Mouse (Mus musculus) liver, embryonic 16.5 days (tissue): ENCODE measurements around the gene Rnf213. TPM values are rescaled to one million over a fixed set of nuclear protein-coding genes. Genes with fewer than 3 reads are reported as not detected.

Experiments
- ATAC-seq: fragments of 200-750 bp; cut with Nextera tagmentation; 2 replicates; pipeline ENCODE4 v1.8.0; 2017; ENCODE audit warnings: low read depth, mild to moderate bottlenecking, moderate number of reproducible peaks, moderate library complexity
- H3K27ac ChIP-seq: fragments of 300-500 bp; sonication (generic); 2 replicates; pipeline ENCODE4 v1.5.1; 2014; ENCODE audit warnings: mild to moderate bottlenecking, low read length
- H3K27me3 ChIP-seq: fragments of 300-500 bp; sonication (generic); 2 replicates; pipeline ENCODE4 v1.6.1; 2014; ENCODE audit warnings: low read depth, low read length, mixed read lengths; ENCODE audit not compliant: control insufficient read depth, insufficient read depth
- H3K36me3 ChIP-seq: fragments of 300-500 bp; sonication (generic); 2 replicates; pipeline ENCODE4 v1.6.1; 2014; ENCODE audit warnings: mild to moderate bottlenecking; ENCODE audit not compliant: control insufficient read depth, insufficient read depth
- H3K4me1 ChIP-seq: fragments of 300-500 bp; sonication (generic); 2 replicates; pipeline ENCODE4 v1.6.1; 2014; ENCODE audit warnings: low read depth, low read length, mixed read lengths; ENCODE audit not compliant: control insufficient read depth
- H3K4me2 ChIP-seq: fragments of 300-500 bp; sonication (generic); 2 replicates; pipeline ENCODE4 v1.6.1; 2014; ENCODE audit warnings: low read depth, low read length, mixed read lengths
- H3K4me3 ChIP-seq: fragments of 300-500 bp; sonication (generic); 2 replicates; pipeline ENCODE4 v1.5.1; 2014; ENCODE audit warnings: low read depth, mild to moderate bottlenecking, low read length
- H3K9ac ChIP-seq: fragments of 300-500 bp; sonication (generic); 2 replicates; pipeline ENCODE4 v1.6.1; 2014; ENCODE audit warnings: low read depth, low read length
- H3K9me3 ChIP-seq: fragments of 300-500 bp; sonication (generic); replicated peaks from 2 replicates; pipeline ENCODE4 v1.6.1; 2016; ENCODE audit warnings: low read length; ENCODE audit not compliant: control insufficient read depth
- WGBS: fragments of 180-500 bp; shearing (Covaris S2); extraction: QIAGEN DNeasy Blood & Tissue Kit; methylation state at CpG from one replicate; pipeline ENCODE4 v1.1.7; 2014; ENCODE audit not compliant: insufficient replicate concordance; 5-methylcytosine and 5-hydroxymethylcytosine counted together
- microRNA counts: library from miRNA; unstranded; fragments of <30 nt; microRNA quantifications from one replicate; lab custom pipeline; 2016
- microRNA-seq: library from miRNA; unstranded; fragments of <30 nt; microRNA quantifications from one replicate; pipeline ENCODE4, GENCODE M21; 2016
- polyA plus RNA-seq: library from polyadenylated mRNA; unstranded; fragments of >200 nt; fragmentation: Nextera tagmentation; extraction: Ambion mirVana; gene quantifications from 2 replicates; pipeline ENCODE4 v1.2.1, GENCODE M21; 2015

The Rnf213 gene
- polyA plus RNA-seq, 1 experiment from 2014 or later, result 3.3 TPM

GRCm38 (mm10) chr11:119523392-119523791 is 130.5 kb downstream of the Rnf213 start:
- no peaks in the 10 kb centered on the region for H3K27me3 ChIP-seq
- no peak overlapping the region for H3K4me3 ChIP-seq
- no peak overlapping the region for H3K4me2 ChIP-seq
- no peaks in the 10 kb centered on the region for H3K36me3 ChIP-seq
- H3K9ac ChIP-seq, result no peak overlapping the region
- H3K27ac ChIP-seq, result no peak overlapping the region
- H3K4me1 ChIP-seq, result peaks cover 3% of the 10 kb centered on the region
- WGBS, result 64% methylated on average over 3 of the region's 3 CpGs
- H3K9me3 ChIP-seq, result no peaks in the 10 kb centered on the region
- ATAC-seq, result no peak

GRCm38 (mm10) chr11:119524545-119524949 is 131.6 kb downstream of the Rnf213 start:
- Histone ChIP-seq H3K27me3 (no peaks in the 10 kb centered on the region), H3K4me3 (peak overlapping the region; percentile 52), H3K4me2 (peak overlapping the region; percentile 73), H3K36me3 (no peaks in the 10 kb centered on the region), H3K27ac (no peak overlapping the region), H3K9me3 (no peaks in the 10 kb centered on the region), H3K9ac (no peak overlapping the region; the same call in 1 of the 2 replicates), H3K4me1 (peaks cover 3% of the 10 kb centered on the region)
- ATAC-seq, result peak; percentile 92
- 3% methylated on average over 33 of the region's 33 CpGs for WGBS

- WGBS, result 62% methylated on average over 14 of the region's 14 CpGs
- Histone ChIP-seq H3K4me2 (no peak overlapping the region), H3K36me3 (no peaks in the 10 kb centered on the region), H3K9me3 (no peaks in the 10 kb centered on the region), H3K4me1 (peaks cover 3% of the 10 kb centered on the region), H3K9ac (no peak overlapping the region), H3K4me3 (no peak overlapping the region), H3K27me3 (no peaks in the 10 kb centered on the region), H3K27ac (no peak overlapping the region)
- no peak for ATAC-seq
Measured at GRCm38 (mm10) chr11:119526068-119526966, 133.4 kb downstream of the Rnf213 start.

GRCm38 (mm10) chr11:119528930-119529329 is 136.0 kb downstream of the Rnf213 start:
- Histone ChIP-seq H3K27me3 (no peaks in the 10 kb centered on the region), H3K4me1 (peaks cover 3% of the 10 kb centered on the region), H3K4me2 (no peak overlapping the region), H3K27ac (no peak overlapping the region), H3K9ac (no peak overlapping the region), H3K36me3 (no peaks in the 10 kb centered on the region), H3K9me3 (no peaks in the 10 kb centered on the region), H3K4me3 (no peak overlapping the region)
- no peak for ATAC-seq
- WGBS, result 46% methylated on average over 11 of the region's 11 CpGs

- no peak overlapping the region for H3K4me2 ChIP-seq
- 57% methylated on average over 8 of the region's 8 CpGs for WGBS
- H3K9ac ChIP-seq, result no peak overlapping the region
- no peaks in the 10 kb centered on the region for H3K27me3 ChIP-seq
- H3K4me3 ChIP-seq, result no peak overlapping the region
- H3K36me3 ChIP-seq, result no peaks in the 10 kb centered on the region
- H3K27ac ChIP-seq, result no peak overlapping the region
- H3K4me1 ChIP-seq, result no peaks in the 10 kb centered on the region
- no peaks in the 10 kb centered on the region for H3K9me3 ChIP-seq
- ATAC-seq, result no peak
Measured at GRCm38 (mm10) chr11:119532460-119532859, 139.6 kb downstream of the Rnf213 start.

GRCm38 (mm10) chr11:119533745-119534144 is 140.8 kb downstream of the Rnf213 start:
- Histone ChIP-seq H3K27me3 (no peaks in the 10 kb centered on the region), H3K4me1 (no peaks in the 10 kb centered on the region), H3K4me3 (no peak overlapping the region), H3K36me3 (no peaks in the 10 kb centered on the region), H3K4me2 (no peak overlapping the region), H3K9ac (no peak overlapping the region), H3K9me3 (no peaks in the 10 kb centered on the region), H3K27ac (no peak overlapping the region)
- no peak for ATAC-seq
- 52% methylated on average over 7 of the region's 7 CpGs for WGBS

MicroRNAs encoded within 50 kb of the gene (microRNA counts, 519-probe panel; counts per million panel counts)
- 60.7 counts per million for microRNA mmu-miR-1932 (lab: Ali Mortazavi, UCI)

Small RNA genes lying within 50 kb of the gene (microRNA-seq; reads per million reads assigned to microRNA genes)
- gene Mir1932, result not detected

Other genes starting within 250 kb of the Rnf213 start
- 1.3 and 1.8 TPM in 2 replicates for gene Tbc1d16, start 164.6 kb upstream of the Rnf213 start, polyA plus RNA-seq
- gene Ccdc40, start 164.5 kb upstream of the Rnf213 start, polyA plus RNA-seq, result 0.61 and 0.68 TPM in 2 replicates
- gene Gaa, start 125.2 kb upstream of the Rnf213 start, polyA plus RNA-seq, result 25.8 and 30.8 TPM in 2 replicates
- gene Eif4a3, start 93.0 kb upstream of the Rnf213 start, polyA plus RNA-seq, result 139 and 146 TPM in 2 replicates
- gene Card14, start 85.3 kb upstream of the Rnf213 start, polyA plus RNA-seq, result 0.21 and 0.24 TPM in 2 replicates
- 1.8 and 2.0 TPM in 2 replicates for gene Sgsh, start 37.6 kb upstream of the Rnf213 start, polyA plus RNA-seq
- gene Slc26a11, start 37.5 kb upstream of the Rnf213 start, polyA plus RNA-seq, result 2.1 and 2.3 TPM in 2 replicates
- gene Endov, start 98.2 kb downstream of the Rnf213 start, polyA plus RNA-seq, result 4.5 and 4.6 TPM in 2 replicates
- 0.02 TPM in 2 replicates for gene Nptx1, start 154.7 kb downstream of the Rnf213 start, polyA plus RNA-seq
- gene Rptor, start 209.8 kb downstream of the Rnf213 start, polyA plus RNA-seq, result 3.6 and 3.9 TPM in 2 replicates